Mouse (Mus musculus) intestine, embryonic 14.5 days (tissue): ENCODE results near the gene Trim10. TPM values are rescaled to one million over a fixed set of nuclear protein-coding genes. Genes with fewer than 3 reads are reported as not detected.

Source experiments
- ATAC-seq: fragments of 200-750 bp; cut with Nextera tagmentation; replicated peaks from 2 replicates; pipeline ENCODE4 v1.8.0; 2017; ENCODE audit warnings: low read depth, moderate number of reproducible peaks, moderate TSS enrichment, moderate library complexity; ENCODE audit not compliant: low FRiP score, low TSS enrichment
- DNase-seq: peaks from one replicate; pipeline ENCODE4 v3.0.0-alpha.2; 2018; ENCODE audit warnings: low spot score
- H3K27ac ChIP-seq: fragments of 300-500 bp; sonication (generic); 2 replicates; pipeline ENCODE4 v1.5.1; 2014; ENCODE audit warnings: low read depth, mild to moderate bottlenecking, control low read depth
- H3K27me3 ChIP-seq: fragments of 300-500 bp; sonication (generic); replicated peaks from 2 replicates; pipeline ENCODE4 v1.6.1; 2014; ENCODE audit warnings: low read length, control low read depth; ENCODE audit not compliant: control insufficient read depth, insufficient read depth
- H3K36me3 ChIP-seq: fragments of 300-500 bp; sonication (generic); 2 replicates; pipeline ENCODE4 v1.6.1; 2014; ENCODE audit warnings: low read length, control low read depth; ENCODE audit not compliant: control insufficient read depth, insufficient read depth
- H3K4me1 ChIP-seq: fragments of 300-500 bp; sonication (generic); replicated peaks from 2 replicates; pipeline ENCODE4 v1.6.1; 2014; ENCODE audit warnings: low read length, control low read depth, mixed read lengths; ENCODE audit not compliant: control insufficient read depth, insufficient read depth
- H3K4me2 ChIP-seq: fragments of 300-500 bp; sonication (generic); 2 replicates; pipeline ENCODE4 v1.6.1; 2014; ENCODE audit warnings: low read length
- H3K4me3 ChIP-seq: fragments of 300-500 bp; sonication (generic); 2 replicates; pipeline ENCODE4 v1.5.1; 2014; ENCODE audit warnings: low read depth, low read length, control low read depth, mixed read lengths
- H3K9ac ChIP-seq: fragments of 300-500 bp; sonication (generic); 2 replicates; pipeline ENCODE4 v1.6.1; 2014; ENCODE audit warnings: mild to moderate bottlenecking, low read length
- H3K9me3 ChIP-seq: fragments of 300-500 bp; sonication (generic); 2 replicates; pipeline ENCODE4 v1.6.1; 2016; ENCODE audit warnings: low read length, control low read depth; ENCODE audit not compliant: control insufficient read depth
- WGBS: fragments of 180-500 bp; shearing (Covaris S2); extraction: QIAGEN DNeasy Blood & Tissue Kit; methylation state at CpG from one replicate; pipeline ENCODE4 v1.1.7; 2014; 5-methylcytosine and 5-hydroxymethylcytosine counted together
- polyA plus RNA-seq: library from polyadenylated mRNA; unstranded; fragments of >200 nt; fragmentation: Nextera tagmentation; extraction: Ambion mirVana; gene quantifications from 2 replicates; pipeline ENCODE4 v1.2.1, GENCODE M21; 2014

The Trim10 gene
- polyA plus RNA-seq, 1 experiment from 2014 or later = 1.6 TPM

DNA sequence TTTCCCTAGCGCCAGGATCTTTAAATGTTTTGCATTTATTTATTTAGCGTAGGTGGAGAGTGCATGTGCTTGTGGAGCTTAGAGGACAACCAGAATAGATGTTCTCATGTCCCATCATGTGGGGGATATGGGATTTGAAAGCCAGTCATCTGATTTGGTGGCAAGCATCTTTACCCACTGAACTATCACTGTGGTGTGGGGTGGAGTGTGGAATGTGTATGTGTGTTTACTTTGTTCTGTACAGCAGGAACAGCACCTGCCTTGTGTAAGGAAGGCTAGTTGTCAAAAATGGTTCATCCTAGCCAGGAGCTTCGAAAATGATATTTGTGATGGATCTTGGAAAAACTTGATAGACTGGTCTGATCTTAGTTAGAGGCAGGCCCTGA is 33.0 kb upstream of the Trim10 start:
- Histone ChIP-seq H3K9me3 (no peaks in the 10 kb centered on the region), H3K27me3 (no peaks in the 10 kb centered on the region), H3K9ac (peak overlapping the region; percentile 23; the same call in 1 of the 2 replicates), H3K4me1 (peaks cover 6% of the 10 kb centered on the region), H3K4me2 (peak overlapping the region; percentile 57), H3K36me3 (0 out of 2 replicates have a peak, but pooled peaks cover 3% of the 10 kb centered on the region), H3K27ac (peak overlapping the region; percentile 96), H3K4me3 (peak overlapping the region; percentile 64)
- 10% methylated on average over 3 of the region's 3 CpGs for WGBS
- ATAC-seq = peak; percentile 24
- no peak for DNase-seq

GRCm38 (mm10) chr17:36836874-36837647 is 32.3 kb upstream of the Trim10 start, which contains the start of gene Trim26:
Gene Trim26 (plus strand): TSS chr17:36837134.
- H3K4me1 ChIP-seq = peaks cover 6% of the 10 kb centered on the region
- ATAC-seq (peak; percentile 99), DNase-seq (peak; percentile 98)
- peak within 1 kb of the TSS; percentile 57 for H3K4me2 ChIP-seq
- H3K4me3 ChIP-seq = peak within 1 kb of the TSS; percentile 64
- peak within 1 kb of the TSS; percentile 96 for H3K27ac ChIP-seq
- peak within 1 kb of the TSS; percentile 85 for H3K9ac ChIP-seq
- under 1% methylated on average over 56 of the region's 58 CpGs for WGBS
- H3K36me3 ChIP-seq = 0 out of 2 replicates have a peak, but pooled peaks cover 3% of the 10 kb centered on the region
- no peaks in the 10 kb centered on the region for H3K27me3 ChIP-seq
- H3K9me3 ChIP-seq = no peaks in the 10 kb centered on the region

DNA sequence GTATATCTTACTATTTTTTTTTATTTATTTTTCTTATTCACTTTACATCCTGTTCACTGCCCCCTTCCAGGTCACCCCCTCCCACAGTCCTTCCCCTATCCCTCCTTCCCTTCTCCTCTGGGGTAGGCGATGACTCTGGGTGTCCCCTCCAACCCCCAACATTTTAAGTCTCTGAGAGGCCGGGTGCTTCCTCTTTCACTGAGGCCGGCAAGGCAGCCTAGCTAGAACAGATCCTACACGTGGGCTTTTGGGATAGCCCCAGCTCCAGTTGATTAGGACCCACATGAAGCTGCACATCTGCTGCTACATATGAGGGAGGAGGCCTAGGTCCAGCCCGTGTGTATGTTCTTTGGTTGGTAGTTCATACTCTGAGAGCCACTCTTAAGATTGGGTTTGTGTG is 30.4 kb upstream of the Trim10 start:
- DNase-seq = no peak
- Histone ChIP-seq H3K9ac (no peak overlapping the region), H3K27ac (no peak overlapping the region), H3K9me3 (no peaks in the 10 kb centered on the region), H3K4me3 (no peak overlapping the region), H3K4me1 (peaks cover 6% of the 10 kb centered on the region), H3K36me3 (0 out of 2 replicates have a peak, but pooled peaks cover 8% of the 10 kb centered on the region), H3K4me2 (no peak overlapping the region), H3K27me3 (no peaks in the 10 kb centered on the region)
- ATAC-seq = no peak
- 83% methylated on average over 5 of the region's 5 CpGs for WGBS

GRCm38 (mm10) chr17:36839931-36840330 is 29.4 kb upstream of the Trim10 start:
- H3K4me2 ChIP-seq = no peak overlapping the region
- H3K9ac ChIP-seq = no peak overlapping the region
- WGBS = 77% methylated on average over 3 of the region's 3 CpGs
- no peaks in the 10 kb centered on the region for H3K9me3 ChIP-seq
- H3K27ac ChIP-seq = no peak overlapping the region
- H3K4me3 ChIP-seq = no peak overlapping the region
- DNase-seq = no peak
- no peaks in the 10 kb centered on the region for H3K27me3 ChIP-seq
- 0 out of 2 replicates have a peak, but pooled peaks cover 8% of the 10 kb centered on the region for H3K36me3 ChIP-seq
- no peak for ATAC-seq
- H3K4me1 ChIP-seq = peaks cover 6% of the 10 kb centered on the region

- H3K27ac ChIP-seq = no peak overlapping the region
- no peaks in the 10 kb centered on the region for H3K9me3 ChIP-seq
- no peak overlapping the region for H3K4me3 ChIP-seq
- H3K4me1 ChIP-seq = peaks cover 5% of the 10 kb centered on the region
- H3K27me3 ChIP-seq = no peaks in the 10 kb centered on the region
- no peak for DNase-seq
- ATAC-seq = no peak
- H3K9ac ChIP-seq = no peak overlapping the region
- H3K36me3 ChIP-seq = 0 out of 2 replicates have a peak, but pooled peaks cover 8% of the 10 kb centered on the region
- H3K4me2 ChIP-seq = no peak overlapping the region
These were observed 28.4 kb upstream of the Trim10 start for GRCm38 (mm10) chr17:36840961-36841445.

DNA sequence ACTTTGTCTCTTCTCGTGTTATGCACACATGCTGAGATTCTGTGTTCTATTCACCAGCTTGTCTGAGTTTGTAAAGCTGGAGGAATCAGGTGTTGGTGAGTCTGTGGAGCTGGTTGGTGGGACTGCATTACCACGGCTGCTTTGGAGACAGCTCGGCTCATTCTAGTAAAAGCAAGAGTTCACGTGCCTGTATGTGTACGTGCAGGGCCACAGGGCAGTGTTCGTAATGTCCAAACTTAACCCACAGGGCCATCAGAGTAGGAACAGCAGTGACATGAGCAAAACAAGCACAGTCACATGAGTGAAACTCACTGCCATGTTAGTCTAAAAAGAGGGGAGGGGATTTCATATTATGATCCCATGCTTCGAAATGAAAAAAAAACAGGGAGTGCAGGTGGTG is 25.7 kb upstream of the Trim10 start:
- Histone ChIP-seq H3K9me3 (no peaks in the 10 kb centered on the region), H3K4me3 (no peak overlapping the region), H3K4me1 (no peaks in the 10 kb centered on the region), H3K4me2 (no peak overlapping the region), H3K27ac (no peak overlapping the region), H3K27me3 (no peaks in the 10 kb centered on the region), H3K36me3 (0 out of 2 replicates have a peak, but pooled peaks cover 8% of the 10 kb centered on the region), H3K9ac (no peak overlapping the region)
- 82% methylated on average over 7 of the region's 7 CpGs for WGBS
- ATAC-seq = no peak
- no peak for DNase-seq

- no peak overlapping the region for H3K4me3 ChIP-seq
- H3K4me2 ChIP-seq = no peak overlapping the region
- no peak overlapping the region for H3K27ac ChIP-seq
- ATAC-seq (no peak), DNase-seq (no peak)
- H3K27me3 ChIP-seq = no peaks in the 10 kb centered on the region
- no peak overlapping the region for H3K9ac ChIP-seq
- H3K9me3 ChIP-seq = no peaks in the 10 kb centered on the region
- H3K36me3 ChIP-seq = 0 out of 2 replicates have a peak, but pooled peaks cover 5% of the 10 kb centered on the region
- no peaks in the 10 kb centered on the region for H3K4me1 ChIP-seq
These were observed 25.1 kb upstream of the Trim10 start for GRCm38 (mm10) chr17:36844286-36844719.

- Histone ChIP-seq H3K27me3 (no peaks in the 10 kb centered on the region), H3K4me1 (no peaks in the 10 kb centered on the region), H3K27ac (no peak overlapping the region), H3K4me2 (no peak overlapping the region), H3K36me3 (0 out of 2 replicates have a peak, but pooled peaks cover 5% of the 10 kb centered on the region), H3K9me3 (no peaks in the 10 kb centered on the region), H3K9ac (no peak overlapping the region), H3K4me3 (no peak overlapping the region)
- ATAC-seq (no peak), DNase-seq (no peak)
- WGBS = 79% methylated on average over 1 of the region's 1 CpGs
These were observed 24.6 kb upstream of the Trim10 start for GRCm38 (mm10) chr17:36844725-36845124.
